Mouse (Mus musculus): ENCODE data around the gene Bcl11a. TPM values are rescaled to one million over a fixed set of nuclear protein-coding genes. Genes with fewer than 3 reads are reported as not detected.

Gene Bcl11a
- polyA plus RNA-seq, 1 experiment from 2014 or later: 72.7 TPM

DNA sequence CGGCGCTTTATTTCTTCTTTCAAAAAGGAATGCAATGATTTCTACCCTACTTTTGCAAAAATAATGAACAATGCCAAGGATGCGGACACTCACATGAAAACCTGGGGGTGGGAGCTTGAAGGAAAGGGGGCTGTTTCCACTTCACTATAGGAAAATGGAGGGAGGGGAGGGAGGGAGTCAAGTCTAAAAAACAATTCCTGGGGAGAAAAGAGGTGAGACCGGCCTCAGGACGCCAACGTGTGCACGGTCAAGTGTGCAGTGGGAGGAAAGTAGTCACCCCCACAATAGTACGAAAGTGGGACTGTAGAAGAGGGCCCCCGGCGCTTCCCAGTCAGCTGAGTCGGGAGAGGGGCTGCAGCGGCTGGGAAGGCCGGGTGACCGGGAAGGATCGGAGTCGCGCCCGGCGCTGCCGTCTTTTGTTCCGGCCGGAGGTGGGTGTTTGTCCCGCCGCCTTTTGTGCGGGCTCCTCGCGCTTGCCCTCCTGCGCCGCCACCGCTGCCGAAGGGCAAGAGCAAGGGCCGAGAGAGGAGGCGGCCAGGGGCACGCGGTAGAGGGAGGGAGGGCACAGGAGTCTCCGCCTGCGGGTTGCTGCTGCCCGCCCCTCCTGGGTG lies 955 bp downstream of the Bcl11a start:
- Histone ChIP-seq H3K4me1 (ENCODE audit: control insufficient read depth, insufficient read depth, low read length) (peaks cover 22% of the 10 kb centered on the region), H3K27ac (ENCODE audit: low read depth, low read length) (peak overlapping the region; percentile 77), H3K27me3 (ENCODE audit: control insufficient read depth, insufficient read depth, low read length) (no peaks in the 10 kb centered on the region), H3K9me3 (ENCODE audit: control insufficient read depth, low read length) (no peaks in the 10 kb centered on the region), H3K4me2 (ENCODE audit: low read depth) (peak overlapping the region; percentile 99), H3K9ac (ENCODE audit: low read length) (peak overlapping the region; percentile 97), H3K36me3 (ENCODE audit: control insufficient read depth, insufficient read depth, low read length) (no peaks in the 10 kb centered on the region), H3K4me3 (ENCODE audit: low read depth, low read length) (peak overlapping the region; percentile 93)
- under 1% methylated on average over 36 of the region's 38 CpGs for whole genome bisulfite sequencing
- DNase-seq (ENCODE audit: low spot score) (peak; percentile 68), ATAC-seq (ENCODE audit: insufficient read depth, low FRiP score, low TSS enrichment) (no peak)

DNA sequence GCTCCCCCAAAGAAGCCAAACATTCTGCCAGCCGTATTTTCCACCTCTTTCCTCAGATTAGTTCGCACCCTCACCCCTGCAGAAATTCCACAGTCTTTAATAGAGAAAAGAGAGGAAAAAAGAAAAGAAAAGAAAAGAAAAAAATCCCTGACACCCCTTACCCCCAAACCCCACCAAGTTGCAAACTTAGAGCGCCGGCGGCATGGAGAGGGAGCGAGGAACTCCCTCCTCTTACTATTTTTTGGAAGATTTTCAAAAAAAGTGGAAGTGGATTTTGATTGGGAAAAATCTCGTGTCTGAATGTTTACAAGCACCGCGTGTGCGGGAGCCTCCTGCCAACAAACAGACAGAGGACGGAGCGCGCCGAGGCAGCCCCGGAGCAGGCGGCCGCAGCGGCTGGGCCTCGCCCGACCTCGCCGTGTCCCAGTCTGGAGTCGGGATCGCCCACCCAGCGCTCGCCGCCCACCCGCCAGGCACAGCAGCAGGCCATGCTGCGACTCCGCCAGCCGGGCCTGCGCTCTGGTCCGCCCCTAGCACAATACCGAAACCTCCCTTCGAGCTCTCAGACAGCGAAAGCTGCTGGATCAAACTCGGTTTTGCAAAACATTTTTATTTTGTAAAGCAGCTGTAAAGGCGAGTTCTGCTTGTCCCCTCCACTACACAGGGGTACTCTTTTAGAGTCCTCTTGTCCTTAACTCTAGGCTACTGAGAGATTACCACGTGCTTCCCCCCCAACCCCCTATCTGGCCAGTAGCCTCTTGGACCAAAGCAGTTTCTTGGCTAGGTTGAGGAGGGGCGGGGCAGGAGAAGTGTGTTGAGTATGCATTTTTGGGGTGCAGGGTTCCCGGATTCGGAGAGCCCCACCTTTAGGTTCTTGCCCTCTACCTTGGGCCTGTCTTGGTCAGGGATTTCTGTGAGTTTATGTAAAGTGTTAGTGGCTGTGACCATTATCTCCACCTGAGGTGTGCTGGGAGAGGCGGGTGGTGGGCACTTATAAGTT lies 1.8 kb downstream of the Bcl11a start:
- ATAC-seq (ENCODE audit: insufficient read depth, low FRiP score, low TSS enrichment) (no peak), DNase-seq (ENCODE audit: low spot score) (peak; percentile 70)
- Histone ChIP-seq H3K27me3 (ENCODE audit: control insufficient read depth, insufficient read depth, low read length) (no peaks in the 10 kb centered on the region), H3K9me3 (ENCODE audit: control insufficient read depth, low read length) (no peaks in the 10 kb centered on the region), H3K36me3 (ENCODE audit: control insufficient read depth, insufficient read depth, low read length) (no peaks in the 10 kb centered on the region), H3K27ac (ENCODE audit: low read depth, low read length) (peak overlapping the region; percentile 86), H3K4me2 (ENCODE audit: low read depth) (peak overlapping the region; percentile 99), H3K4me3 (ENCODE audit: low read depth, low read length) (peak overlapping the region; percentile 93), H3K9ac (ENCODE audit: low read length) (peak overlapping the region; percentile 97), H3K4me1 (ENCODE audit: control insufficient read depth, insufficient read depth, low read length) (peaks cover 21% of the 10 kb centered on the region)
- under 1% methylated on average over 43 of the region's 43 CpGs for WGBS

DNA sequence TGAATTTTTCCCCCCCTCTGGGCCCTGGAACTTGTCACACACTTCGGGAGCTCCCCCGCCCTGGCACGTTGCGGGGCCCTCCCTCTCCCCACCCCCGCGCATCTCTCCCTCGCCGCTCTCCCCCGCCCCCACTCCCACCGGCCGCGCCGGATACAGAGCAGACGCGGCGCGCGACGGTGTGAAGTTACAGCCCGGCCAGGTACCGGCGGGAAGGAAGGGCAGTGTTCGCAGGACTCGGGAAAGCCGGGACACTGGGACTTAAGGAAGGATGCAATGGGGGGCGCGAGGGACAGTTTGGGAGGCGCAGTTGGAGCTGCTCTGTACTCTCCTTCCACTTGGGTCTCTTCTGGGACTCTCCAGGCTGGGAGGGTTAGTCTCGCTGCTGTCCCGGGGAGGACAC lies 2.7 kb downstream of the Bcl11a start:
- DNase-seq (ENCODE audit: low spot score) (peak; percentile 74), ATAC-seq (ENCODE audit: insufficient read depth, low FRiP score, low TSS enrichment) (peak; percentile 29)
- WGBS: 0% methylated on average over 24 of the region's 30 CpGs
- Histone ChIP-seq H3K9ac (ENCODE audit: low read length) (peak overlapping the region; percentile 97), H3K27ac (ENCODE audit: low read depth, low read length) (peak overlapping the region; percentile 86), H3K9me3 (ENCODE audit: control insufficient read depth, low read length) (no peaks in the 10 kb centered on the region), H3K4me1 (ENCODE audit: control insufficient read depth, insufficient read depth, low read length) (peaks cover 14% of the 10 kb centered on the region; the same call in 1 of the 2 replicates), H3K4me2 (ENCODE audit: low read depth) (peak overlapping the region; percentile 99), H3K27me3 (ENCODE audit: control insufficient read depth, insufficient read depth, low read length) (no peaks in the 10 kb centered on the region), H3K36me3 (ENCODE audit: control insufficient read depth, insufficient read depth, low read length) (peaks cover 4% of the 10 kb centered on the region; the same call in 1 of the 2 replicates), H3K4me3 (ENCODE audit: low read depth, low read length) (peak overlapping the region; percentile 93)

DNA sequence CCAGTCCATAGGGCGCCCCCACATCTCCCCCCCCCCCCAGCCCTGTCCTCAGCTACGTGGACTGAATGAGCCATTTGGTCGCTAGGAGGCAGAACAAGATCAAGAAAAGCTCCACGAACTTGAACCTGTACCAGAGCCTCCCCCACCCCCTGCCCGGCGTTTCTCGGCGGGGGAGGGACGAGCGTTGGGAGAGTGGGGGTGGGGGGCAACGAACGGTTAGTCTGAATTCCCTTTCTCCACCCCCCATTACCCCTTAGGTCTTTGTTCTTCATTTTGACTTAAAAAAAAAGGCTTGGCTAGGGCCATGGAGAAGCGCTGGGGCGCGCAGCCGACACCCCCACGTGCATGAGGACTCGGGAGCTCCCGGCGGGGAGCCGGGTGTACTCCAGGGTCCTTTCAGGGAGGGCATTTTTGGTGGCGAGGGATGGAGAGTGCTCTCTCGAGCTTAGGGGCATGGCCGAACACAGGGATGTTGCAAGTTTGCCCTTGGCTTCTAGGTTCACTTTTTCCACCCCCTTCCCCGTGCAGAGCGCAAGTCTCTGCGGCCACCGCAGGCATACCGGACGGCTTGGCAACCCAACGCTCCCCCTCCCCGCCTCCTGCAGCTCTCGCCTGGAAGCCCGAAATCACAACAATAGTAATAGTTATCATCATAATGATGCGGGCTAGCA lies 3.3 kb downstream of the Bcl11a start:
- peak overlapping the region; percentile 86 for H3K27ac ChIP-seq (ENCODE audit: low read depth, low read length)
- H3K27me3 ChIP-seq (ENCODE audit: control insufficient read depth, insufficient read depth, low read length): no peaks in the 10 kb centered on the region
- ATAC-seq (ENCODE audit: insufficient read depth, low FRiP score, low TSS enrichment) (peak; percentile 31), DNase-seq (ENCODE audit: low spot score) (peak; percentile 85)
- under 1% methylated on average over 35 of the region's 35 CpGs for whole genome bisulfite sequencing
- peak overlapping the region; percentile 97 for H3K9ac ChIP-seq (ENCODE audit: low read length)
- peak overlapping the region; percentile 99 for H3K4me2 ChIP-seq (ENCODE audit: low read depth)
- peaks cover 12% of the 10 kb centered on the region; the same call in 1 of the 2 replicates for H3K4me1 ChIP-seq (ENCODE audit: control insufficient read depth, insufficient read depth, low read length)
- peak overlapping the region; percentile 93 for H3K4me3 ChIP-seq (ENCODE audit: low read depth, low read length)
- H3K9me3 ChIP-seq (ENCODE audit: control insufficient read depth, low read length): no peaks in the 10 kb centered on the region
- H3K36me3 ChIP-seq (ENCODE audit: control insufficient read depth, insufficient read depth, low read length): peaks cover 7% of the 10 kb centered on the region

DNA sequence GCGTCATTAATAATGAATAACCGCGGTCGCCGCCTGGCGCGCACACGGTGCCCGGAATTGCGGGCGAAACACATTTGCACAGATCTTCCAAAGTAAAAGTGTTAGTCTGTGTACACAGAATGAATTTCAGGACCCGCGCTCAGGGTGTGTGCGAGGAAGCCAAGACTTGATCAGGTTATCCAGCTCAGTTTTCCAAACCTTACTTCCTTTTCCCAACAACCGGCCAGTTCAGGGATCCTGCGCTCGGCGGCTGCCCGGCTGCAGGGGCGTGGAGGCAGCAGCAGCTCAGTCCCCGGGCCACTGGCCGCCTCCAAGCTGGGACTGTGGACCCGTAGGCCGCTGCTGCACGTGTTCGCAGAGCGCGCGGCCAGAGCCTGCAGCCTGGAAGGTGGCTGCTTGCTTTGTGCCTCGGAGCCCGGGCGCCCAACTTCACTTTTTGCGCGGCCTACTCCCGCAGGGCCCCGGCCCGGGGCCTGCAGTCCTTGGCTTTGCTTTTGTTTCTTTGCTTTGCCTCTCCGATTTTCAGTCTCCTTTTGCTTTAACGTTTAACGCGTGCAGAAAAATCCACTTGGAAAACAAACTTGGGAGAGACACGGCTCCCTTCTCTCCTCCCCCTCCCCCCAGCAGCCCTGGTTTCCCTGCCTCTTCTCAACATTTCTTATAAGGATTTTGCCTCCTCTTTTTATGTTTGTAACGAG lies 4.0 kb downstream of the Bcl11a start:
- no peaks in the 10 kb centered on the region for H3K9me3 ChIP-seq (ENCODE audit: control insufficient read depth, low read length)
- H3K27ac ChIP-seq (ENCODE audit: low read depth, low read length): peak overlapping the region; percentile 86
- H3K4me1 ChIP-seq (ENCODE audit: control insufficient read depth, insufficient read depth, low read length): peaks cover 12% of the 10 kb centered on the region; the same call in 1 of the 2 replicates
- DNase-seq (ENCODE audit: low spot score) (peak; percentile 80), ATAC-seq (ENCODE audit: insufficient read depth, low FRiP score, low TSS enrichment) (no peak)
- peak overlapping the region; percentile 99 for H3K4me2 ChIP-seq (ENCODE audit: low read depth)
- H3K9ac ChIP-seq (ENCODE audit: low read length): peak overlapping the region; percentile 97
- peaks cover 8% of the 10 kb centered on the region for H3K36me3 ChIP-seq (ENCODE audit: control insufficient read depth, insufficient read depth, low read length)
- H3K27me3 ChIP-seq (ENCODE audit: control insufficient read depth, insufficient read depth, low read length): no peaks in the 10 kb centered on the region
- H3K4me3 ChIP-seq (ENCODE audit: low read depth, low read length): peak overlapping the region; percentile 93
- WGBS: 0% methylated on average over 43 of the region's 43 CpGs

DNA sequence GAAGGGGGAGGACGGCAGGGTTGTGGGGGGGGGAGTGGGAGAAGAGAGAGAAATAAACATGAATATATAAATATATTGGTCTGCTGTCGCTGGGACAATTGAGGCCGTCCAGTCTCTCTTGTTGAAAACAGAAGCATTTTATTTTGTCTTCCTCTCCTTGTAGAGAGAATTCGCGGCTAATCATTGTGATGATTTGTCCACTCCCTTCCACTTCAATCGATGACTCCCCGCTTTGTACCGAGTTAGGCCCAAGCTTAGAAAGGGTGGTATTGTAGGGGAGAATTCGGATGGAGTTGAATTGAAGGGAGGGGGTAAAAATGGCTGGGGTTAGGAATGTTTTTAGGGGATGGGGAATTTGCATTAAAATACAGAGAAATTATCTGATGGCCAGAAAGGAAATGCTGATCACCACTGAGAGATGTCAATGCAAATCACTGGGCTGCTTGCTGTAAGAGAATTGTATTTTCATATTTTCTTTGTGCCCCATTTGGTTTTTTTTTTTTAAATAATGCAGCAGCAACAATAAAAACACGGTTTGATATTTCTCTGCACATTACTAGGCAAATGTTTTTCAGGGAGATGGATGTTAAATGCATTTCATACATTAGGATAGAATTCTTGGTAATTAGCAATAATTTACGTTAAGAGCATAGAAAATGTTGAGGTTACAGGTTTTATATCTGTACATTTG lies 4.7 kb downstream of the Bcl11a start:
- H3K36me3 ChIP-seq (ENCODE audit: control insufficient read depth, insufficient read depth, low read length): peaks cover 8% of the 10 kb centered on the region
- DNase-seq (ENCODE audit: low spot score) (no peak), ATAC-seq (ENCODE audit: insufficient read depth, low FRiP score, low TSS enrichment) (no peak)
- H3K4me2 ChIP-seq (ENCODE audit: low read depth): peak overlapping the region; percentile 99
- peak overlapping the region; percentile 97 for H3K9ac ChIP-seq (ENCODE audit: low read length)
- peak overlapping the region; percentile 86 for H3K27ac ChIP-seq (ENCODE audit: low read depth, low read length)
- H3K9me3 ChIP-seq (ENCODE audit: control insufficient read depth, low read length): no peaks in the 10 kb centered on the region
- peaks cover 12% of the 10 kb centered on the region; the same call in 1 of the 2 replicates for H3K4me1 ChIP-seq (ENCODE audit: control insufficient read depth, insufficient read depth, low read length)
- H3K4me3 ChIP-seq (ENCODE audit: low read depth, low read length): peak overlapping the region; percentile 93
- 14% methylated on average over 11 of the region's 11 CpGs for WGBS
- H3K27me3 ChIP-seq (ENCODE audit: control insufficient read depth, insufficient read depth, low read length): no peaks in the 10 kb centered on the region

DNA sequence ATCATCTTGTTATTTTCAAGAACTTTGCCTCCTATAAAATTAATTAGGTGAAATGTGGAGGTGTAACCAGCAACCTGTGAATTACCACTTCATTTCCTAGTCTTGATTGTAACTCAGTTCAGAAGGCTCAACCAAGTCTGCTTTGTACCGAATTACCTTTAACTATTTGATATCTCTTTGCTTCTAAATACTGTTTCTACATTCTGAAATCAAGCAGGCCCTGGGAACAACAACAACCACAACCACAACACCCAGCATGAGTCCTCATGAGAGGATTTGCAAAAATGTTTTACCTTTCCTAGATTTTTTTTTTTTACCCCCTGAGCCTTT lies 5.2 kb downstream of the Bcl11a start:
- ATAC-seq (ENCODE audit: insufficient read depth, low FRiP score, low TSS enrichment) (no peak), DNase-seq (ENCODE audit: low spot score) (peak; percentile 6)
- Histone ChIP-seq H3K4me3 (ENCODE audit: low read depth, low read length) (no peak overlapping the region), H3K36me3 (ENCODE audit: control insufficient read depth, insufficient read depth, low read length) (peaks cover 8% of the 10 kb centered on the region), H3K27ac (ENCODE audit: low read depth, low read length) (no peak overlapping the region), H3K27me3 (ENCODE audit: control insufficient read depth, insufficient read depth, low read length) (no peaks in the 10 kb centered on the region), H3K4me1 (ENCODE audit: control insufficient read depth, insufficient read depth, low read length) (peaks cover 12% of the 10 kb centered on the region; the same call in 1 of the 2 replicates), H3K9ac (ENCODE audit: low read length) (0 out of 2 replicates have a peak overlapping the region, but pooled peaks have one; percentile 9), H3K4me2 (ENCODE audit: low read depth) (peak overlapping the region; percentile 11; the same call in 1 of the 2 replicates), H3K9me3 (ENCODE audit: control insufficient read depth, low read length) (no peaks in the 10 kb centered on the region)
- 44% methylated on average over 1 of the region's 1 CpGs for WGBS
